Comparison of ENCODE assay signal across 27 mouse cellular contexts in the genomic region with DNA sequence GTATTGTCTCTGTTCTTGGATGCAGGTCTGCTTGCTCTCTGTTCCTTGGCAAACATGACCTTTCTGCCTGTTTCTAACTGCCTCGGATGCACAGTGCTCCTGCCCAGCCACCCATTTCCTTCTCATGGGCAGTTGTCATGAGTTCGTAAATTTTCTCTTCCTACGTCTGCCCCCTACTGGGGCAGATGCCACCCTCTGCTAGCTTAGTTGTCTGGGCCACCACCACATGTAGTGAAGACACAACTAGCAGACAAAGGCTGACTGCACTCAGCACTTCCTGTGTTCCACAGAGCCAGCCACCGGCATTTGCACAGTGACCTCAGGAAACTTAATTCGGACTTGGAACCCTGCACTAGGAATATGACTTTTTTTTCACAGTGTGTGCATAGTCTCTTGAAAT. TPM values are rescaled to one million over a fixed set of nuclear protein-coding genes. Genes with fewer than 3 reads are reported as not detected.
"Had no signal": no experiment of that assay in that cellular context is flagged by ENCODE, and none has a peak within 500 bp of the region (broad histone marks: within the 10 kb centered on the region; RNA-seq: fewer than 3 reads in every experiment).

No protein-coding gene starts in this region.

RNA-seq across cellular contexts. Expression of a gene that starts 9.4 kb away (rescaled TPM):
- total RNA-seq: forebrain, postnatal 0 days; gastrocnemius, adult 18-20 months; gastrocnemius, adult 2 months; gastrocnemius, adult 8-10 months; gastrocnemius, postnatal 10 days; gastrocnemius, postnatal 14 days; gastrocnemius, postnatal 25 days; gastrocnemius, postnatal 36 days; gastrocnemius, postnatal 4 days; heart, adult 18-20 months; heart, adult 2 months; heart, adult 8-10 months had no signal
- polyA plus RNA-seq: cerebellum, adult 2 months; embryonic facial prominence, embryonic 10.5 days; embryonic facial prominence, embryonic 11.5 days; embryonic facial prominence, embryonic 12.5 days; embryonic facial prominence, embryonic 13.5 days; embryonic facial prominence, embryonic 14.5 days; embryonic facial prominence, embryonic 15.5 days; erythroblast, embryonic 14.5 days; forebrain, embryonic 10.5 days; forebrain, embryonic 11.5 days; forebrain, embryonic 12.5 days; forebrain, embryonic 14.5 days; forebrain, embryonic 15.5 days; forebrain, embryonic 16.5 days; forebrain, postnatal 0 days; frontal cortex, adult 2 months had no signal
